Mouse (Mus musculus) midbrain, embryonic 16.5 days (tissue): ENCODE measurements at regions not wholly inside any gene's neighbourhood (a gene's known extent, or its start where the extent isn't known, plus 50 kb on each side); places are given as distances from the start of the nearest gene placed in this dataset.

Experiments
- ATAC-seq: fragments of 200-750 bp; cut with Nextera tagmentation; 2 replicates; pipeline ENCODE4 v1.8.0; 2017; ENCODE audit warnings: moderate TSS enrichment
- H3K27ac ChIP-seq: fragments of 300-500 bp; sonication (generic); 2 replicates; pipeline ENCODE4 v1.5.1; 2014; ENCODE audit warnings: mild to moderate bottlenecking, low read length, mixed read lengths
- H3K27me3 ChIP-seq: fragments of 300-500 bp; sonication (generic); 2 replicates; pipeline ENCODE4 v1.6.1; 2014; ENCODE audit warnings: low read depth, low read length, mixed read lengths; ENCODE audit not compliant: control insufficient read depth, insufficient read depth
- H3K36me3 ChIP-seq: fragments of 300-500 bp; sonication (generic); 2 replicates; pipeline ENCODE4 v1.6.1; 2014; ENCODE audit warnings: mild to moderate bottlenecking, low read length, moderate library complexity, mixed read lengths; ENCODE audit not compliant: control insufficient read depth, insufficient read depth
- H3K4me1 ChIP-seq: fragments of 300-500 bp; sonication (generic); 2 replicates; pipeline ENCODE4 v1.6.1; 2014; ENCODE audit warnings: mild to moderate bottlenecking, low read length, mixed read lengths; ENCODE audit not compliant: control insufficient read depth, insufficient read depth
- H3K4me2 ChIP-seq: fragments of 300-500 bp; sonication (generic); 2 replicates; pipeline ENCODE4 v1.6.1; 2014; ENCODE audit warnings: mild to moderate bottlenecking, low read length, mixed read lengths
- H3K4me3 ChIP-seq: fragments of 300-500 bp; sonication (generic); 2 replicates; pipeline ENCODE4 v1.5.1; 2014; ENCODE audit warnings: low read depth, mild to moderate bottlenecking, low read length, moderate library complexity, mixed read lengths
- H3K9ac ChIP-seq: fragments of 300-500 bp; sonication (generic); 2 replicates; pipeline ENCODE4 v1.6.1; 2014; ENCODE audit warnings: low read depth, low read length, mixed read lengths
- H3K9me3 ChIP-seq: fragments of 300-500 bp; sonication (generic); replicated peaks from 2 replicates; pipeline ENCODE4 v1.6.1; 2014; ENCODE audit warnings: mild to moderate bottlenecking, low read length, mixed read lengths; ENCODE audit not compliant: control insufficient read depth, poor library complexity, severe bottlenecking
- WGBS: fragments of 180-500 bp; shearing (Covaris S2); extraction: QIAGEN DNeasy Blood & Tissue Kit; methylation state at CpG from one replicate; pipeline ENCODE4 v1.1.7; 2014; 5-methylcytosine and 5-hydroxymethylcytosine counted together

- no peak overlapping the region for H3K9ac ChIP-seq
- no peak overlapping the region for H3K4me2 ChIP-seq
- H3K4me3 ChIP-seq, result no peak overlapping the region
- H3K9me3 ChIP-seq, result no peaks in the 10 kb centered on the region
- H3K27ac ChIP-seq, result no peak overlapping the region
- ATAC-seq, result no peak
- H3K36me3 ChIP-seq, result no peaks in the 10 kb centered on the region
- 88% methylated on average over 2 of the region's 2 CpGs for WGBS
- no peaks in the 10 kb centered on the region for H3K4me1 ChIP-seq
- H3K27me3 ChIP-seq, result no peaks in the 10 kb centered on the region
Observed at GRCm38 (mm10) chr11:65638211-65638610, 149.9 kb downstream of the Map2k4 start.

- Histone ChIP-seq H3K4me1 (no peaks in the 10 kb centered on the region), H3K4me3 (no peak overlapping the region), H3K4me2 (no peak overlapping the region), H3K9ac (no peak overlapping the region), H3K27me3 (no peaks in the 10 kb centered on the region), H3K9me3 (no peaks in the 10 kb centered on the region), H3K36me3 (no peaks in the 10 kb centered on the region), H3K27ac (no peak overlapping the region)
- no peak for ATAC-seq
- WGBS, result 80% methylated on average over 3 of the region's 3 CpGs
Observed at GRCm38 (mm10) chr11:65637206-65637605, 150.9 kb downstream of the Map2k4 start.

GRCm38 (mm10) chr11:65635307-65635706 lies 152.8 kb downstream of the Map2k4 start:
- no peak overlapping the region for H3K9ac ChIP-seq
- no peaks in the 10 kb centered on the region for H3K27me3 ChIP-seq
- no peaks in the 10 kb centered on the region for H3K36me3 ChIP-seq
- H3K27ac ChIP-seq, result no peak overlapping the region
- H3K4me2 ChIP-seq, result no peak overlapping the region
- ATAC-seq, result no peak
- no peaks in the 10 kb centered on the region for H3K4me1 ChIP-seq
- H3K9me3 ChIP-seq, result no peaks in the 10 kb centered on the region
- WGBS, result 84% methylated on average over 4 of the region's 4 CpGs
- no peak overlapping the region for H3K4me3 ChIP-seq

- Histone ChIP-seq H3K27me3 (no peaks in the 10 kb centered on the region), H3K9me3 (no peaks in the 10 kb centered on the region), H3K27ac (no peak overlapping the region), H3K4me2 (no peak overlapping the region), H3K4me3 (no peak overlapping the region), H3K4me1 (no peaks in the 10 kb centered on the region), H3K36me3 (no peaks in the 10 kb centered on the region), H3K9ac (no peak overlapping the region)
- no peak for ATAC-seq
- 85% methylated on average over 3 of the region's 3 CpGs for WGBS
Observed at GRCm38 (mm10) chr11:65631164-65631563, 156.9 kb downstream of the Map2k4 start.

- no peaks in the 10 kb centered on the region for H3K27me3 ChIP-seq
- no peak for ATAC-seq
- H3K4me2 ChIP-seq, result no peak overlapping the region
- H3K36me3 ChIP-seq, result no peaks in the 10 kb centered on the region
- H3K9me3 ChIP-seq, result no peaks in the 10 kb centered on the region
- no peak overlapping the region for H3K4me3 ChIP-seq
- H3K27ac ChIP-seq, result no peak overlapping the region
- WGBS, result 54% methylated on average over 1 of the region's 1 CpGs
- H3K9ac ChIP-seq, result no peak overlapping the region
- H3K4me1 ChIP-seq, result no peaks in the 10 kb centered on the region
Observed at GRCm38 (mm10) chr11:65630436-65630835, 157.7 kb downstream of the Map2k4 start.

- Histone ChIP-seq H3K27me3 (no peaks in the 10 kb centered on the region), H3K27ac (no peak overlapping the region), H3K9me3 (no peaks in the 10 kb centered on the region), H3K36me3 (no peaks in the 10 kb centered on the region), H3K4me1 (no peaks in the 10 kb centered on the region), H3K4me2 (no peak overlapping the region), H3K9ac (no peak overlapping the region), H3K4me3 (no peak overlapping the region)
- ATAC-seq, result no peak
- WGBS, result 94% methylated on average over 5 of the region's 5 CpGs
Observed at GRCm38 (mm10) chr11:65629320-65629719, 158.8 kb downstream of the Map2k4 start.

GRCm38 (mm10) chr11:65618976-65619375 lies 169.1 kb downstream of the Map2k4 start:
- no peak for ATAC-seq
- Histone ChIP-seq H3K4me1 (no peaks in the 10 kb centered on the region), H3K27ac (no peak overlapping the region), H3K4me2 (no peak overlapping the region), H3K4me3 (no peak overlapping the region), H3K27me3 (no peaks in the 10 kb centered on the region), H3K9me3 (no peaks in the 10 kb centered on the region), H3K36me3 (no peaks in the 10 kb centered on the region), H3K9ac (no peak overlapping the region)
- WGBS, result 91% methylated on average over 4 of the region's 4 CpGs

- no peaks in the 10 kb centered on the region for H3K27me3 ChIP-seq
- no peaks in the 10 kb centered on the region for H3K9me3 ChIP-seq
- no peak overlapping the region for H3K4me2 ChIP-seq
- no peak overlapping the region for H3K4me3 ChIP-seq
- H3K4me1 ChIP-seq, result no peaks in the 10 kb centered on the region
- no peak overlapping the region for H3K9ac ChIP-seq
- WGBS, result 92% methylated on average over 3 of the region's 3 CpGs
- ATAC-seq, result no peak
- no peak overlapping the region for H3K27ac ChIP-seq
- no peaks in the 10 kb centered on the region for H3K36me3 ChIP-seq
Observed at GRCm38 (mm10) chr11:65610536-65610935, 177.6 kb downstream of the Map2k4 start.

- no peak for ATAC-seq
- no peaks in the 10 kb centered on the region for H3K27me3 ChIP-seq
- no peak overlapping the region for H3K4me2 ChIP-seq
- no peaks in the 10 kb centered on the region for H3K36me3 ChIP-seq
- no peak overlapping the region for H3K27ac ChIP-seq
- H3K4me1 ChIP-seq, result no peaks in the 10 kb centered on the region
- H3K9me3 ChIP-seq, result no peaks in the 10 kb centered on the region
- 69% methylated on average over 4 of the region's 4 CpGs for WGBS
- H3K4me3 ChIP-seq, result no peak overlapping the region
- H3K9ac ChIP-seq, result no peak overlapping the region
Observed at GRCm38 (mm10) chr11:65609056-65609455, 179.0 kb downstream of the Map2k4 start.
